Mouse (Mus musculus) NIH3T3 (cell line): ENCODE results near the gene Hey2.

ENCODE experiments used
- DNase-seq: peaks from one replicate; pipeline ENCODE4 v3.0.0-alpha.2; 2012; ENCODE audit warnings: low read depth

Gene Hey2

GRCm38 (mm10) chr10:30842643-30843437 lies at the start of gene Hey2:
Hey2 (minus strand) TSS chr10:30842801.
- DNase-seq: no peak

- DNase-seq: no peak
Measured at GRCm38 (mm10) chr10:30883085-30883760, 40.6 kb upstream of the Hey2 start.

- DNase-seq: no peak
Measured at GRCm38 (mm10) chr10:30881109-30881508, 38.5 kb upstream of the Hey2 start.

GRCm38 (mm10) chr10:30845101-30845825 lies 2.7 kb upstream of the Hey2 start:
- no peak for DNase-seq

GRCm38 (mm10) chr10:30844191-30845010 lies 1.8 kb upstream of the Hey2 start:
- no peak for DNase-seq

- DNase-seq: no peak
Measured at GRCm38 (mm10) chr10:30843438-30844190, 1.0 kb upstream of the Hey2 start.

- DNase-seq: no peak
Measured at GRCm38 (mm10) chr10:30842228-30842627, 373 bp downstream of the Hey2 start.

GRCm38 (mm10) chr10:30840824-30841223 lies 1.8 kb downstream of the Hey2 start:
- no peak for DNase-seq

- peak; percentile 56 for DNase-seq
Measured at GRCm38 (mm10) chr10:30838188-30838587, 4.4 kb downstream of the Hey2 start.

- DNase-seq: peak; percentile 76
Measured at GRCm38 (mm10) chr10:30825049-30825448, 17.6 kb downstream of the Hey2 start.

- DNase-seq: peak; percentile 94
Measured at GRCm38 (mm10) chr10:30810967-30811293, 31.7 kb downstream of the Hey2 start.

- DNase-seq: peak; percentile 74
Measured at GRCm38 (mm10) chr10:30810247-30810966, 32.2 kb downstream of the Hey2 start.

- peak; percentile 59 for DNase-seq
Measured at GRCm38 (mm10) chr10:30803587-30804253, 38.9 kb downstream of the Hey2 start.

GRCm38 (mm10) chr10:30802681-30803586 lies 39.7 kb downstream of the Hey2 start, which contains the start of gene Ncoa7:
Ncoa7 (minus strand) TSS chr10:30803326.
- DNase-seq: peak; percentile 87

- peak; percentile 35 for DNase-seq
Measured at GRCm38 (mm10) chr10:30802033-30802432, 40.6 kb downstream of the Hey2 start.

- DNase-seq: peak; percentile 55
Measured at GRCm38 (mm10) chr10:30799713-30800450, 42.7 kb downstream of the Hey2 start.

GRCm38 (mm10) chr10:30796469-30797261 lies 45.9 kb downstream of the Hey2 start:
- DNase-seq: no peak
